Mouse (Mus musculus): ENCODE results near the gene Scn1b. TPM values are rescaled to one million over a fixed set of nuclear protein-coding genes. Genes with fewer than 3 reads are reported as not detected.

Gene Scn1b
- polyA plus RNA-seq, 1 experiment from 2014 or later, result 2.7 TPM

GRCm38 (mm10) chr7:31140941-31141340, 14.1 kb upstream of the Scn1b start:
- Histone ChIP-seq H3K4me2 (replicated peaks; ENCODE audit: low read depth) (no peak overlapping the region), H3K36me3 (ENCODE audit: control insufficient read depth, insufficient read depth) (peaks cover 62% of the 10 kb centered on the region)
- no peak for ATAC-seq

DNA sequence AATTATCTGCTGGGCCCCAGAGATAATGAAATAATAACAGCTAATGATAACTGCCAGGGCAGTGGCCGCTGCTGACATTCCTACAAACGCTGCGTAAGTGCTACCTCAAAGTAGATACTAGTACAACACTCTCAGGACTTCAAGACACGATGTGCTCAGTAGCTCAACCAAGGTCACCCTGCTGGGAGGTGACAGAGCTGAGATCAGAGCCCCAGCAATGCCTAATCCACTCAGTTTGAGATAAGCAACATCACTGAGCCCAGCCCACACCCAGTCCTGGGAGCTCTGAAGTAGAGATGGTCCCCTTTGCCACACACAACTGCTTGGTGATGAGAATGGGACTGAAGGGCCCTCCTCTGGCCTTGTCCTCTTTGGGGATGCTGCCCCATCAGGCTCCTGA, 13.5 kb upstream of the Scn1b start:
- no peak overlapping the region for H3K4me3 ChIP-seq (ENCODE audit: low read depth, low read length)
- H3K9ac ChIP-seq (ENCODE audit: low read depth, low read length), result no peak overlapping the region
- no peak overlapping the region for H3K27ac ChIP-seq (ENCODE audit: low read depth, low read length)
- no peaks in the 10 kb centered on the region for H3K9me3 ChIP-seq (ENCODE audit: control insufficient read depth)
- H3K27me3 ChIP-seq (replicated peaks; ENCODE audit: control insufficient read depth, insufficient read depth, low read length), result no peaks in the 10 kb centered on the region
- no peak overlapping the region for H3K4me2 ChIP-seq (replicated peaks; ENCODE audit: low read depth)
- 54% methylated on average over 4 of the region's 4 CpGs for WGBS
- H3K36me3 ChIP-seq (ENCODE audit: control insufficient read depth, insufficient read depth), result peaks cover 68% of the 10 kb centered on the region
- no peak for TF ChIP-seq CTCF (IDR thresholded peaks at IDR 0.05; ENCODE audit: low read depth)
- ATAC-seq, result no peak
- H3K4me1 ChIP-seq (replicated peaks; ENCODE audit: control insufficient read depth, insufficient read depth, low read length), result no peaks in the 10 kb centered on the region

More at GRCm38 (mm10) chr7:31140941-31141340, 14.1 kb upstream of the Scn1b start:
- WGBS, result 95% methylated on average over 10 of the region's 10 CpGs
- Histone ChIP-seq H3K4me1 (replicated peaks; ENCODE audit: control insufficient read depth, insufficient read depth, low read length) (peaks cover 3% of the 10 kb centered on the region; the same call in 1 of the 2 replicates), H3K9ac (ENCODE audit: low read depth, low read length) (no peak overlapping the region), H3K27ac (ENCODE audit: low read depth, low read length) (no peak overlapping the region), H3K4me3 (ENCODE audit: low read depth, low read length) (no peak overlapping the region), H3K27me3 (replicated peaks; ENCODE audit: control insufficient read depth, insufficient read depth, low read length) (no peaks in the 10 kb centered on the region), H3K9me3 (ENCODE audit: control insufficient read depth) (no peaks in the 10 kb centered on the region)
- no peak for TF ChIP-seq CTCF (IDR thresholded peaks at IDR 0.05; ENCODE audit: low read depth)

DNA sequence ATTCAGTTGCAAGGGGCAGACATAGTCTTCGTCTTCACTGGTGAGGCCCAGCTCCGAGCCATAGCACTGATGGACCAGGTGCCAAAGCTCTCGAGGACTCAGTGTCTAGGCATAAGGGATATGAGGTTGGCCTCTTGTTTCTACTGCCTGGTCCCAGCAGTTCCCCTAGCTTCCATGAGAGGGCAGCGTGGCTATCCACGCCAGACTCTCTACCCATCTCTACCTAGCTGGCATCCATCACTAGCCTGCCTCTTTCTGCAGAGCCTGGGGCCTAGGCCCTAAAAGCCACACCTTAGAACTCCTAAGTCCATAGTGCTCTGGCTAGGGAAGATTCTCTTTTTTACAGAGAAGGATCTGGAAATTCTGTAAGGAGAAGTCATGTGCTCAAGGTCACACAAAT, 13.0 kb upstream of the Scn1b start:
- no peaks in the 10 kb centered on the region for H3K9me3 ChIP-seq (ENCODE audit: control insufficient read depth)
- WGBS, result 71% methylated on average over 5 of the region's 5 CpGs
- no peak overlapping the region for H3K4me3 ChIP-seq (ENCODE audit: low read depth, low read length)
- TF ChIP-seq CTCF (IDR thresholded peaks at IDR 0.05; ENCODE audit: low read depth), result peak; percentile 86
- H3K9ac ChIP-seq (ENCODE audit: low read depth, low read length), result no peak overlapping the region
- H3K27ac ChIP-seq (ENCODE audit: low read depth, low read length), result no peak overlapping the region
- H3K36me3 ChIP-seq (ENCODE audit: control insufficient read depth, insufficient read depth), result peaks cover 73% of the 10 kb centered on the region
- no peaks in the 10 kb centered on the region for H3K4me1 ChIP-seq (replicated peaks; ENCODE audit: control insufficient read depth, insufficient read depth, low read length)
- no peaks in the 10 kb centered on the region for H3K27me3 ChIP-seq (replicated peaks; ENCODE audit: control insufficient read depth, insufficient read depth, low read length)
- ATAC-seq, result peak; percentile 49; the same call in 1 of the 2 replicates
- H3K4me2 ChIP-seq (replicated peaks; ENCODE audit: low read depth), result no peak overlapping the region

- no peaks in the 10 kb centered on the region for H3K27me3 ChIP-seq (replicated peaks; ENCODE audit: control insufficient read depth, insufficient read depth, low read length)
- ATAC-seq, result no peak
- no peak overlapping the region for H3K4me3 ChIP-seq (ENCODE audit: low read depth, low read length)
- TF ChIP-seq CTCF (IDR thresholded peaks at IDR 0.05; ENCODE audit: low read depth), result no peak
- H3K27ac ChIP-seq (ENCODE audit: low read depth, low read length), result no peak overlapping the region
- 92% methylated on average over 10 of the region's 10 CpGs for WGBS
- no peak overlapping the region for H3K9ac ChIP-seq (ENCODE audit: low read depth, low read length)
- H3K36me3 ChIP-seq (ENCODE audit: control insufficient read depth, insufficient read depth), result peaks cover 77% of the 10 kb centered on the region
- no peak overlapping the region for H3K4me2 ChIP-seq (replicated peaks; ENCODE audit: low read depth)
- no peaks in the 10 kb centered on the region for H3K4me1 ChIP-seq (replicated peaks; ENCODE audit: control insufficient read depth, insufficient read depth, low read length)
- H3K9me3 ChIP-seq (ENCODE audit: control insufficient read depth), result no peaks in the 10 kb centered on the region
Measured at GRCm38 (mm10) chr7:31135717-31136116, 8.9 kb upstream of the Scn1b start.

DNA sequence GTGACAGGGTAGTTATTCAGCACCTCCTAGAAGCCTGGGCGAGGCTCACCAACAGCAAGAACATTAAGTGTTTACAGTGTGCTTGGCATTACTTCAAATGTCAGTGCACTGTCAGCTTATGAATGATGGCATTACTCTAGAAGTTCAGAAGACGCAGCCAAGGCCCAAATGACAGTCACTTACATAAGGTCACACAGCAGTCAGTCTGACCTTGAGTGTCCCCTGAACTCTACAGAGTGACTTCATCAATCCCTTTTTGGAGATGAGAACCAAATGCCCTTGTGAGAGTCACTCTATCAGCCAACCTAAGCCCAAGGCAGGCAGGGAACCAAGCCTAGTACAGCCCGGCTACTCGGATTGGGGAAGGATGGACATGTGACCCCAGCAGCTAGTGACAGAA, 5.1 kb upstream of the Scn1b start:
- H3K9ac ChIP-seq (ENCODE audit: low read depth, low read length), result no peak overlapping the region
- 93% methylated on average over 4 of the region's 4 CpGs for WGBS
- H3K9me3 ChIP-seq (ENCODE audit: control insufficient read depth), result no peaks in the 10 kb centered on the region
- ATAC-seq, result no peak
- no peaks in the 10 kb centered on the region for H3K4me1 ChIP-seq (replicated peaks; ENCODE audit: control insufficient read depth, insufficient read depth, low read length)
- H3K4me2 ChIP-seq (replicated peaks; ENCODE audit: low read depth), result no peak overlapping the region
- peak overlapping the region; percentile 21; the same call in 1 of the 2 replicates for H3K27ac ChIP-seq (ENCODE audit: low read depth, low read length)
- no peak for TF ChIP-seq CTCF (IDR thresholded peaks at IDR 0.05; ENCODE audit: low read depth)
- H3K4me3 ChIP-seq (ENCODE audit: low read depth, low read length), result no peak overlapping the region
- H3K27me3 ChIP-seq (replicated peaks; ENCODE audit: control insufficient read depth, insufficient read depth, low read length), result peaks cover 13% of the 10 kb centered on the region
- H3K36me3 ChIP-seq (ENCODE audit: control insufficient read depth, insufficient read depth), result peaks cover 56% of the 10 kb centered on the region

DNA sequence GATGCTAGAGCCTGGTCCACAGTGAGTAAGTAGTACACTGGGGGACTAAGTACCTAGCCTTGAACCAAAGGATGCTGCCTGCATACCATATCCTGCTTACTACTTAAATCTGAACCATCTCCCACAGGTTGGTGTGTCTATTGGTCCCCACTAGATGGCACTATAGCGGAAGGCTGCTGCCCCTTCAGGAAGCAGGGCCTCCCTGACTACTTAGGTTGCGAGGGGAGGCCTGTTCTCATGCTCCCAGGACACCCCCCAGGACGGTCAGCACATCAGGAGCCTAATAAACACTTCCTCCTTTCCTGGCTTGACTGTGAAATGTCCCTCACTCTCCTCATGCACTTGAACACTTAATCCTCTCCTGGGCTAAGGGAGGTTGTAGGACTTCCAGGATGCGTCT, 4.0 kb upstream of the Scn1b start:
- no peak overlapping the region for H3K4me3 ChIP-seq (ENCODE audit: low read depth, low read length)
- ATAC-seq, result no peak
- no peak overlapping the region for H3K27ac ChIP-seq (ENCODE audit: low read depth, low read length)
- peaks cover 48% of the 10 kb centered on the region for H3K36me3 ChIP-seq (ENCODE audit: control insufficient read depth, insufficient read depth)
- TF ChIP-seq CTCF (IDR thresholded peaks at IDR 0.05; ENCODE audit: low read depth), result peak; percentile 87
- peaks cover 23% of the 10 kb centered on the region for H3K27me3 ChIP-seq (replicated peaks; ENCODE audit: control insufficient read depth, insufficient read depth, low read length)
- no peak overlapping the region for H3K9ac ChIP-seq (ENCODE audit: low read depth, low read length)
- H3K4me1 ChIP-seq (replicated peaks; ENCODE audit: control insufficient read depth, insufficient read depth, low read length), result no peaks in the 10 kb centered on the region
- H3K4me2 ChIP-seq (replicated peaks; ENCODE audit: low read depth), result no peak overlapping the region
- H3K9me3 ChIP-seq (ENCODE audit: control insufficient read depth), result no peaks in the 10 kb centered on the region
- WGBS, result 36% methylated on average over 4 of the region's 4 CpGs

DNA sequence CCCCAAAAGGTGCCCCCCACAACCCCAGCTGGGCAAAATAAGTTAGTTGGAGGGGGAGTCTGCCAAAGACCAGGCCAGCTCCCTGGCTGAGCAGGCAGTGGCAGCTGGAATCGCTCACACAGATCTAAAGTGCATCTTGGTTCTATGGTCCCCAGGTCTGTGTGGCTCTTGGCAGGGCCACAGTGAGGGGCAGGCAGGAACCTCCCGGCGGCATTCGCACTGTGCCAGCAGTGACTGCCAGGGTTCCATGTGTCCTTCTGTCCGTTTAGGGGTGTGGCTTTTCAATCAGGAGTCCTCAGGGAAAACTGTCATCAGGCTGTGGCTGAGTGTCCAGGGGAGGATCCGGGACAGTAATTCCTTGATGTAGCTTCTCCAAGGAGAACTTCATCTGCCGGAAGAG, 3.4 kb upstream of the Scn1b start:
- no peaks in the 10 kb centered on the region for H3K9me3 ChIP-seq (ENCODE audit: control insufficient read depth)
- H3K27ac ChIP-seq (ENCODE audit: low read depth, low read length), result 0 out of 2 replicates have a peak overlapping the region, but pooled peaks have one; percentile 7
- no peak overlapping the region for H3K4me3 ChIP-seq (ENCODE audit: low read depth, low read length)
- no peak overlapping the region for H3K4me2 ChIP-seq (replicated peaks; ENCODE audit: low read depth)
- WGBS, result 93% methylated on average over 7 of the region's 7 CpGs
- H3K9ac ChIP-seq (ENCODE audit: low read depth, low read length), result no peak overlapping the region
- H3K27me3 ChIP-seq (replicated peaks; ENCODE audit: control insufficient read depth, insufficient read depth, low read length), result peaks cover 29% of the 10 kb centered on the region
- no peaks in the 10 kb centered on the region for H3K4me1 ChIP-seq (replicated peaks; ENCODE audit: control insufficient read depth, insufficient read depth, low read length)
- no peak for TF ChIP-seq CTCF (IDR thresholded peaks at IDR 0.05; ENCODE audit: low read depth)
- ATAC-seq, result no peak
- H3K36me3 ChIP-seq (ENCODE audit: control insufficient read depth, insufficient read depth), result peaks cover 42% of the 10 kb centered on the region

Measured in intestine, postnatal 0 days (tissue).